Mouse (Mus musculus): ENCODE results near the gene Ptprs. TPM values are rescaled to one million over a fixed set of nuclear protein-coding genes. Genes with fewer than 3 reads are reported as not detected.
A peak's percentile ranks its signal among the peaks of the same experiment; 100 is the strongest.

Gene Ptprs
- polyA plus RNA-seq, 1 experiment from 2014 or later: 71.8 TPM

GRCm38 (mm10) chr17:56411437-56411836 lies 64.8 kb downstream of the Ptprs start:
- no peak overlapping the region for H3K4me3 ChIP-seq (replicated peaks)
- H3K27me3 ChIP-seq (replicated peaks): no peaks in the 10 kb centered on the region
- H3K27ac ChIP-seq: no peak overlapping the region
- H3K36me3 ChIP-seq: peaks cover 39% of the 10 kb centered on the region
- no peak overlapping the region for H3K9ac ChIP-seq
- no peaks in the 10 kb centered on the region for H3K9me3 ChIP-seq
- H3K4me2 ChIP-seq: no peak overlapping the region
- no peak for ATAC-seq (ENCODE audit: insufficient read depth, low FRiP score, low read depth)
- H3K4me1 ChIP-seq: peaks cover 16% of the 10 kb centered on the region
- 90% methylated on average over 7 of the region's 7 CpGs for WGBS

GRCm38 (mm10) chr17:56409759-56410158 lies 66.5 kb downstream of the Ptprs start:
- Histone ChIP-seq H3K27me3 (replicated peaks) (no peaks in the 10 kb centered on the region), H3K9ac (no peak overlapping the region), H3K27ac (no peak overlapping the region), H3K36me3 (peaks cover 29% of the 10 kb centered on the region), H3K4me1 (peaks cover 16% of the 10 kb centered on the region), H3K4me2 (no peak overlapping the region), H3K9me3 (no peaks in the 10 kb centered on the region), H3K4me3 (replicated peaks) (no peak overlapping the region)
- peak; percentile 79 for ATAC-seq (ENCODE audit: insufficient read depth, low FRiP score, low read depth)
- WGBS: 30% methylated on average over 8 of the region's 8 CpGs

GRCm38 (mm10) chr17:56408965-56409625 lies 67.2 kb downstream of the Ptprs start:
- Histone ChIP-seq H3K4me2 (no peak overlapping the region), H3K9ac (no peak overlapping the region), H3K27me3 (replicated peaks) (no peaks in the 10 kb centered on the region), H3K27ac (no peak overlapping the region), H3K4me1 (peaks cover 16% of the 10 kb centered on the region), H3K4me3 (replicated peaks) (no peak overlapping the region), H3K9me3 (no peaks in the 10 kb centered on the region), H3K36me3 (peaks cover 32% of the 10 kb centered on the region)
- WGBS: 43% methylated on average over 13 of the region's 13 CpGs
- ATAC-seq (ENCODE audit: insufficient read depth, low FRiP score, low read depth): no peak

GRCm38 (mm10) chr17:56407379-56407778 lies 68.9 kb downstream of the Ptprs start:
- ATAC-seq (ENCODE audit: insufficient read depth, low FRiP score, low read depth): no peak
- Histone ChIP-seq H3K36me3 (peaks cover 30% of the 10 kb centered on the region), H3K4me3 (replicated peaks) (no peak overlapping the region), H3K27me3 (replicated peaks) (no peaks in the 10 kb centered on the region), H3K4me2 (no peak overlapping the region), H3K4me1 (peaks cover 16% of the 10 kb centered on the region), H3K9ac (no peak overlapping the region), H3K9me3 (no peaks in the 10 kb centered on the region), H3K27ac (peak overlapping the region; percentile 26; the same call in 1 of the 2 replicates)
- WGBS: 40% methylated on average over 8 of the region's 8 CpGs

- Histone ChIP-seq H3K4me3 (replicated peaks) (no peak overlapping the region), H3K4me1 (peaks cover 16% of the 10 kb centered on the region), H3K4me2 (no peak overlapping the region), H3K27me3 (replicated peaks) (no peaks in the 10 kb centered on the region), H3K9ac (no peak overlapping the region), H3K36me3 (peaks cover 30% of the 10 kb centered on the region), H3K27ac (no peak overlapping the region), H3K9me3 (no peaks in the 10 kb centered on the region)
- ATAC-seq (ENCODE audit: insufficient read depth, low FRiP score, low read depth): no peak
- WGBS: 61% methylated on average over 4 of the region's 4 CpGs
These were observed 69.4 kb downstream of the Ptprs start for GRCm38 (mm10) chr17:56406878-56407277.

- no peak overlapping the region for H3K4me3 ChIP-seq (replicated peaks)
- no peaks in the 10 kb centered on the region for H3K9me3 ChIP-seq
- ATAC-seq (ENCODE audit: insufficient read depth, low FRiP score, low read depth): no peak
- no peak overlapping the region for H3K9ac ChIP-seq
- H3K4me2 ChIP-seq: no peak overlapping the region
- H3K27ac ChIP-seq: no peak overlapping the region
- H3K36me3 ChIP-seq: peaks cover 33% of the 10 kb centered on the region
- 78% methylated on average over 14 of the region's 14 CpGs for whole genome bisulfite sequencing
- peaks cover 16% of the 10 kb centered on the region for H3K4me1 ChIP-seq
- H3K27me3 ChIP-seq (replicated peaks): no peaks in the 10 kb centered on the region
These were observed 70.1 kb downstream of the Ptprs start for GRCm38 (mm10) chr17:56405856-56406840.

GRCm38 (mm10) chr17:56405341-56405740 lies 70.9 kb downstream of the Ptprs start:
- no peak overlapping the region for H3K4me2 ChIP-seq
- WGBS: 91% methylated on average over 3 of the region's 3 CpGs
- no peak overlapping the region for H3K27ac ChIP-seq
- ATAC-seq (ENCODE audit: insufficient read depth, low FRiP score, low read depth): no peak
- H3K9ac ChIP-seq: no peak overlapping the region
- H3K4me1 ChIP-seq: peaks cover 16% of the 10 kb centered on the region
- no peaks in the 10 kb centered on the region for H3K9me3 ChIP-seq
- H3K36me3 ChIP-seq: peaks cover 36% of the 10 kb centered on the region
- H3K4me3 ChIP-seq (replicated peaks): no peak overlapping the region
- no peaks in the 10 kb centered on the region for H3K27me3 ChIP-seq (replicated peaks)

GRCm38 (mm10) chr17:56401051-56401521 lies 75.2 kb downstream of the Ptprs start:
- H3K36me3 ChIP-seq: peaks cover 69% of the 10 kb centered on the region
- no peak overlapping the region for H3K9ac ChIP-seq
- WGBS: 97% methylated on average over 4 of the region's 4 CpGs
- H3K4me1 ChIP-seq: no peaks in the 10 kb centered on the region
- no peaks in the 10 kb centered on the region for H3K9me3 ChIP-seq
- H3K4me3 ChIP-seq (replicated peaks): no peak overlapping the region
- H3K27me3 ChIP-seq (replicated peaks): no peaks in the 10 kb centered on the region
- ATAC-seq (ENCODE audit: insufficient read depth, low FRiP score, low read depth): no peak
- H3K27ac ChIP-seq: no peak overlapping the region
- no peak overlapping the region for H3K4me2 ChIP-seq

GRCm38 (mm10) chr17:56400221-56400620 lies 76.1 kb downstream of the Ptprs start:
- WGBS: 88% methylated on average over 3 of the region's 3 CpGs
- Histone ChIP-seq H3K36me3 (peaks cover 76% of the 10 kb centered on the region), H3K4me1 (no peaks in the 10 kb centered on the region), H3K4me3 (replicated peaks) (no peak overlapping the region), H3K9ac (no peak overlapping the region), H3K9me3 (no peaks in the 10 kb centered on the region), H3K27me3 (replicated peaks) (no peaks in the 10 kb centered on the region), H3K4me2 (no peak overlapping the region), H3K27ac (no peak overlapping the region)
- no peak for ATAC-seq (ENCODE audit: insufficient read depth, low FRiP score, low read depth)

- Histone ChIP-seq H3K4me3 (replicated peaks) (no peak overlapping the region), H3K9me3 (no peaks in the 10 kb centered on the region), H3K4me1 (no peaks in the 10 kb centered on the region), H3K9ac (no peak overlapping the region), H3K36me3 (peaks cover 48% of the 10 kb centered on the region), H3K4me2 (no peak overlapping the region), H3K27me3 (replicated peaks) (no peaks in the 10 kb centered on the region), H3K27ac (no peak overlapping the region)
- ATAC-seq (ENCODE audit: insufficient read depth, low FRiP score, low read depth): no peak
- WGBS: 88% methylated on average over 6 of the region's 6 CpGs
These were observed 80.2 kb downstream of the Ptprs start for GRCm38 (mm10) chr17:56396051-56396450.

GRCm38 (mm10) chr17:56393889-56394288 lies 82.4 kb downstream of the Ptprs start:
- H3K9ac ChIP-seq: no peak overlapping the region
- no peak overlapping the region for H3K4me3 ChIP-seq (replicated peaks)
- H3K27ac ChIP-seq: no peak overlapping the region
- 91% methylated on average over 10 of the region's 10 CpGs for WGBS
- H3K4me2 ChIP-seq: no peak overlapping the region
- no peaks in the 10 kb centered on the region for H3K27me3 ChIP-seq (replicated peaks)
- no peaks in the 10 kb centered on the region for H3K4me1 ChIP-seq
- H3K9me3 ChIP-seq: no peaks in the 10 kb centered on the region
- ATAC-seq (ENCODE audit: insufficient read depth, low FRiP score, low read depth): no peak
- H3K36me3 ChIP-seq: peaks cover 40% of the 10 kb centered on the region

- WGBS: 88% methylated on average over 6 of the region's 6 CpGs
- no peak overlapping the region for H3K4me3 ChIP-seq (replicated peaks)
- no peak for ATAC-seq (ENCODE audit: insufficient read depth, low FRiP score, low read depth)
- no peaks in the 10 kb centered on the region for H3K4me1 ChIP-seq
- no peak overlapping the region for H3K27ac ChIP-seq
- H3K36me3 ChIP-seq: peaks cover 40% of the 10 kb centered on the region
- no peaks in the 10 kb centered on the region for H3K27me3 ChIP-seq (replicated peaks)
- H3K4me2 ChIP-seq: no peak overlapping the region
- no peak overlapping the region for H3K9ac ChIP-seq
- H3K9me3 ChIP-seq: no peaks in the 10 kb centered on the region
These were observed 83.0 kb downstream of the Ptprs start for GRCm38 (mm10) chr17:56393238-56393637.
